Mouse (Mus musculus): ENCODE data around the gene Srrm4. TPM values are rescaled to one million over a fixed set of nuclear protein-coding genes. Genes with fewer than 3 reads are reported as not detected.

The Srrm4 gene
- polyA plus RNA-seq, 1 experiment: not detected

DNA sequence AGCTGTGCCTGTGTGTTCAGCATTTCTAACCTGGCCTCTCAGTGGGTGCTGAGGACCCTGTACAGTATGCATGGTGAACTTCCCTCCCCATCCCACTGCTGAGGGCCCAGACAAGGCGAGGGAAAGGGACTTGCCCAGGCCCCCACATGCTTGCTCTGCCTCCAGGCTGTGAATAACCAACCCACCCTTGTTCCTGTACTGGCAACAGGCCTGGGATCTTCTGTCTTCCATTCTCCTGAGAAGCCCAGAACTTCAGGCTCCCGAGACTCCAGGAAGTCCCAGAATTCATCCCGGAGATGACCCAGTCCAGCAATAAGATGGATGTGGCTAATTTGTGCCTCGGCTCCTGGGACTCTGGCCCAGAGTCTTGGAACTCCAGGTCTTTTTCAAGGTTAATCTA, 105.5 kb downstream of the Srrm4 start:
- Histone ChIP-seq H3K27me3 (ENCODE audit: control insufficient read depth, insufficient read depth, low read length) (no peaks in the 10 kb centered on the region), H3K27ac (ENCODE audit: insufficient read depth, low read length) (no peak overlapping the region), H3K36me3 (ENCODE audit: control insufficient read depth, insufficient read depth, low read length) (no peaks in the 10 kb centered on the region), H3K4me3 (ENCODE audit: extremely low read depth, insufficient read depth, insufficient read length) (no peak overlapping the region), H3K4me1 (ENCODE audit: control insufficient read depth, insufficient read depth, insufficient read length) (no peaks in the 10 kb centered on the region)
- WGBS: 77% methylated on average over 4 of the region's 4 CpGs
- TF ChIP-seq POLR2A (IDR thresholded peaks at IDR 0.05; ENCODE audit: low read depth, low read length): no peak
- TF ChIP-seq CTCF (IDR thresholded peaks at IDR 0.05; ENCODE audit: extremely low read depth, insufficient read depth, insufficient read length, insufficient replicate concordance): no peak
- no peak for DNase-seq (ENCODE audit: low read depth in 1 of 2, low spot score in 2 of 2)

DNA sequence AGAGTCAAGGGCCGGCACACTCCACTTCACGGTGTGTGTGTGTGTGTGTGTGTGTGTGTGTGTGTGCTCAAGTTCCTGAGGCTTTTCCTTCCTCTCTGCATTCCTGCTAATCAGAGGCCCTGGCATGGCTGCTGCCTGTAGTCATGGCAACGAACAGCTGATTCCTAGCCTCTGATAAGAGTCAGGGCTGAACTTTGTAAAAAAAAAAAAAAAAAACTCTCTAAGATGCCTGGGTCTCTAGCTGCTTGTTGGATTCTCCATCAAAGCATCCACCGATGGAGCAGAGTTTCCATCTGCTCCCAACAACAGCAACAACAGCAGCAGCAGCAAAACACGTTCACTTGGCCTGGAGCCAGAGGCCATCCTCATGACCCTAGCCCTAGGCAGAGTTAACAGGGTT, 106.5 kb downstream of the Srrm4 start:
- no peak overlapping the region for H3K4me3 ChIP-seq (ENCODE audit: extremely low read depth, insufficient read depth, insufficient read length)
- H3K4me1 ChIP-seq (ENCODE audit: control insufficient read depth, insufficient read depth, insufficient read length): no peaks in the 10 kb centered on the region
- no peak for DNase-seq (ENCODE audit: low read depth in 1 of 2, low spot score in 2 of 2)

DNA sequence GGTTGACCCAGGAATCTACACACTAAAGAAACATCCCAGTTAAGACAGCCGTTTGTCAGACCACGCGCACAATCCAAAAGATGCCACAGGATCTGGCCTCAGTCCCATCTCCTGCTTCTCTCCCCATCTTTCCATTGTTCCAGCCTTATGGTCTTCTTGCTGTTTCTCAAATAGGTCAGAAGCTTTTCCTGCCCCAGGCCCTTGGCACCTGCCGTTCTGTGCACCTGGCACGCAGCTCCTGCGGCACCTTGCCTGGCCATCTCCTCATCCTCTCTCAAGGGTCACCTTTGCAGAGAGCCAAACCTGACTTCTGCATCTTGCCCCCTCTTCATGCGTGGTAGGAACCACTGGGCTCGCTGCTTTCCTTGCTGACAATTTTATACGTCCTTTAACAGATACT, 107.4 kb downstream of the Srrm4 start:
- H3K36me3 ChIP-seq (ENCODE audit: control insufficient read depth, insufficient read depth, low read length): no peaks in the 10 kb centered on the region
- H3K27me3 ChIP-seq (ENCODE audit: control insufficient read depth, insufficient read depth, low read length): no peaks in the 10 kb centered on the region
- TF ChIP-seq POLR2A (IDR thresholded peaks at IDR 0.05; ENCODE audit: low read depth, low read length) (no peak), CTCF (IDR thresholded peaks at IDR 0.05; ENCODE audit: extremely low read depth, insufficient read depth, insufficient read length, insufficient replicate concordance) (no peak)
- no peak for DNase-seq (ENCODE audit: low read depth in 1 of 2, low spot score in 2 of 2)
- 85% methylated on average over 9 of the region's 9 CpGs for WGBS
- no peak overlapping the region for H3K4me3 ChIP-seq (ENCODE audit: extremely low read depth, insufficient read depth, insufficient read length)
- H3K27ac ChIP-seq (ENCODE audit: insufficient read depth, low read length): no peak overlapping the region
- H3K4me1 ChIP-seq (ENCODE audit: control insufficient read depth, insufficient read depth, insufficient read length): no peaks in the 10 kb centered on the region

More for the DNA sequence above, 106.5 kb downstream of the Srrm4 start:
- H3K27me3 ChIP-seq (ENCODE audit: control insufficient read depth, insufficient read depth, low read length): no peaks in the 10 kb centered on the region
- H3K27ac ChIP-seq (ENCODE audit: insufficient read depth, low read length): no peak overlapping the region
- 7% methylated on average over 5 of the region's 5 CpGs for WGBS
- TF ChIP-seq CTCF (IDR thresholded peaks at IDR 0.05; ENCODE audit: extremely low read depth, insufficient read depth, insufficient read length, insufficient replicate concordance) (no peak), POLR2A (IDR thresholded peaks at IDR 0.05; ENCODE audit: low read depth, low read length) (no peak)
- no peaks in the 10 kb centered on the region for H3K36me3 ChIP-seq (ENCODE audit: control insufficient read depth, insufficient read depth, low read length)

DNA sequence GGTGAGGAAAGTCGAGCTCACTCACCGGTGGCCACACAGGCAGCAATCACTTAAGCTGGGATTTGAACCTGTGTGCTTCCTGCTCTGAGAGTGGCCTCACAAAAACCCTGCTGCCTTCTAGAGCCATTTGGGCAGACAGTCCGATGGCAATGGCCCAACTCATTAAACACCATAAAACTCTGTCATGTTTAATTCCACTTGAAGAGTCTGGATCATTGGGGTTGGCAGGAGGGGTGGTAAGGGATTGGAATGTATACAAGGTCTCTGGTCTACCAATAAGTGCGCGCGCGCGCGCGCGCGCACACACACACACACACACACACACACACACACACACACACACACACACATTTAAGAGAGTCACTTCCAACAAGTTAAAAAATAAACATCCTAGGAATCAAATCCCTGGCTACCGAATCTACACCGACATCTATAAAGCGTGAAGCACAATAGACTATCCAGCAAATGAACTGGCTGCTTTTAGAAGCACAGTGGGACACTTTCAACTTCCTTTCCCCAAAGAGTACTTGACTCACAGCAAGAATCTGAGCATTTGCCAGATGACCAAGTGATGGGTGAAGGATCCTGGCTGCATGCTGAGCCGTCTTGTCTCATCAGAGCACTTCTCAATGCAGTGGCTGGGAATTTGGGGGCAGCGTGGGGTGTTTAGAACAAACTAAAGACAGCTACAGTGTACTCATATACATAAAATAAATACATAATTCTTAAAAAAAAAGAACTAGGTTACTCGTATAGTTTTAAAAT, 112.8 kb downstream of the Srrm4 start:
- no peak overlapping the region for H3K27ac ChIP-seq (ENCODE audit: insufficient read depth, low read length)
- DNase-seq (ENCODE audit: low read depth in 1 of 2, low spot score in 2 of 2): no peak
- H3K27me3 ChIP-seq (ENCODE audit: control insufficient read depth, insufficient read depth, low read length): no peaks in the 10 kb centered on the region
- no peaks in the 10 kb centered on the region for H3K36me3 ChIP-seq (ENCODE audit: control insufficient read depth, insufficient read depth, low read length)
- 89% methylated on average over 18 of the region's 18 CpGs for WGBS
- H3K4me3 ChIP-seq (ENCODE audit: extremely low read depth, insufficient read depth, insufficient read length): no peak overlapping the region
- TF ChIP-seq POLR2A (IDR thresholded peaks at IDR 0.05; ENCODE audit: low read depth, low read length) (no peak), CTCF (IDR thresholded peaks at IDR 0.05; ENCODE audit: extremely low read depth, insufficient read depth, insufficient read length, insufficient replicate concordance) (no peak)
- no peaks in the 10 kb centered on the region for H3K4me1 ChIP-seq (ENCODE audit: control insufficient read depth, insufficient read depth, insufficient read length)

DNA sequence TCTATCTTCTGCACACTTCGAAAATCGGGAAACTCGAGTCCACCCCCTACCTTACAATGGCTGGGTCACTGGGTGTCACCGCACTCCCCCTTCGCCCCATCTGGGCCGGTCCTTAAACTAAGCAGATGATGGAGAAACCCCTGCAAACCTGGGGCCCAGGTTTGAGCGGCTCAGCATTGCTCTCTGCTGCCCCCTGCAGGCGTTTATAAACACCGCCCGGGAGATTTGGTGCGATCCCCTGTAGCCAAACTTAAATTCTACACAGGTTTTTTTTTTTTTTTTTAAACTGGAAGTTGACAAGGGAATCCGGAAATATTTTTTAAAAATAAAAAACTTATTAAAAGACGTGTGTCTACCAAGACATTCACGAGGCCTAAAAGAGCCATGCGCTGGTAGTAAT, 115.6 kb downstream of the Srrm4 start:
- no peak for DNase-seq (ENCODE audit: low read depth in 1 of 2, low spot score in 2 of 2)
- Histone ChIP-seq H3K4me1 (ENCODE audit: control insufficient read depth, insufficient read depth, insufficient read length) (no peaks in the 10 kb centered on the region), H3K27ac (ENCODE audit: insufficient read depth, low read length) (no peak overlapping the region), H3K36me3 (ENCODE audit: control insufficient read depth, insufficient read depth, low read length) (no peaks in the 10 kb centered on the region), H3K4me3 (ENCODE audit: extremely low read depth, insufficient read depth, insufficient read length) (no peak overlapping the region), H3K27me3 (ENCODE audit: control insufficient read depth, insufficient read depth, low read length) (no peaks in the 10 kb centered on the region)
- 13% methylated on average over 15 of the region's 15 CpGs for WGBS
- no peak for TF ChIP-seq POLR2A (IDR thresholded peaks at IDR 0.05; ENCODE audit: low read depth, low read length)
- TF ChIP-seq CTCF (IDR thresholded peaks at IDR 0.05; ENCODE audit: extremely low read depth, insufficient read depth, insufficient read length, insufficient replicate concordance): peak; percentile 74

DNA sequence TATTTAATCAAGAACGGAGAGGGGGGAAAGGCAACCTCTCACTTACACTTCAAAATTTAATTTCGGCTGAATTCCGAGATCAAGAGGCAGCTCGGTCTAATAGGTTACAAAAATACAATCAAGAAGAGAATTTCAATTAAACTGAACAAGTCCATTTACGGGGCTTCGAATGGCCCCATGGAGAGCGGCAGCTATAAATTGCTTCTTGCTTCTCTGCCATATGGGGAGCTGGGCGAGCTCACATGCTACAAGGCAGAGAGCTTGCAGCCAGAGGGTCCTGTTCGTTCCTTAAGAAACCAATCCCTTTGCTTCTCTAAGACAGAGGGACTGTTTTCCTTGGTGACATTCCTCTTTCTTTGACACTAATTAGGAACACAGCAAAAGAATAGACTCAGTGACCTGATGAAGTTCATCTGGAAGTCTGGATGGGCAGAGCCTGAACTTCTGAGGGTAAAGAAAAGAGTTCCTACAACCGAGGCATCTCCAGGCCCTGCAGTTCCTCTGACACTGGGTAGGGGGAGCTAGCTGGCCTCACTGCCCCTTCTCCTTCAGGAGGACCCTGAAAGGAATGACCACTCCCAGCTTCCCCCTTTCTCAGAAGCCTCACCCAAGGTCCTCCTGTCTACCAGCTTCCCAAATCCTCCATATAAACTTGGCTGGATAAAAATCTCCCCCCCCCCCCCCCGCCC, 130.1 kb downstream of the Srrm4 start:
- TF ChIP-seq CTCF (IDR thresholded peaks at IDR 0.05; ENCODE audit: extremely low read depth, insufficient read depth, insufficient read length, insufficient replicate concordance): no peak
- TF ChIP-seq POLR2A (IDR thresholded peaks at IDR 0.05; ENCODE audit: low read depth, low read length): no peak
- Histone ChIP-seq H3K36me3 (ENCODE audit: control insufficient read depth, insufficient read depth, low read length) (no peaks in the 10 kb centered on the region), H3K27ac (ENCODE audit: insufficient read depth, low read length) (no peak overlapping the region), H3K27me3 (ENCODE audit: control insufficient read depth, insufficient read depth, low read length) (no peaks in the 10 kb centered on the region), H3K4me3 (ENCODE audit: extremely low read depth, insufficient read depth, insufficient read length) (no peak overlapping the region), H3K4me1 (ENCODE audit: control insufficient read depth, insufficient read depth, insufficient read length) (no peaks in the 10 kb centered on the region)
- no peak for DNase-seq (ENCODE audit: low read depth in 1 of 2, low spot score in 2 of 2)
- 78% methylated on average over 11 of the region's 11 CpGs for WGBS

DNA sequence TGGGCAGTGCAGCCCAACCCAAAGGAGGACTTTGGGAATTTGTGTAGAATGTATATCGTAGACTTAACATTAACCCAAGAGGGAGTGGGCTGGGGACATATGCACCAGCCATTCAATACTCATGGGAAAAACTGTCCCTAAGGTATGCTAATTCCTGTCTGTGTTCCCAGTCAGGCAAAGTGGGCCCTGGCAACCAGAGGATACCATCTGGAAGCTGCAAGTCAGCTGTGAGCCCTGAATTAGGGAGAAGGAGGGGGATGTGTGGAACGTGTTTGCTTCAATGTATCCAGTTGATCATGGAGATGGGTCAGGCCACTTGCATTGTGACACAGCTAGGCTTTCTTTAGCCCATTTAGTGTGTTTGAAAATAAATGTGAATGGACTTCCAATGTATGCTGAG, 131.6 kb downstream of the Srrm4 start:
- Histone ChIP-seq H3K36me3 (ENCODE audit: control insufficient read depth, insufficient read depth, low read length) (no peaks in the 10 kb centered on the region), H3K27ac (ENCODE audit: insufficient read depth, low read length) (no peak overlapping the region), H3K4me1 (ENCODE audit: control insufficient read depth, insufficient read depth, insufficient read length) (no peaks in the 10 kb centered on the region), H3K4me3 (ENCODE audit: extremely low read depth, insufficient read depth, insufficient read length) (no peak overlapping the region), H3K27me3 (ENCODE audit: control insufficient read depth, insufficient read depth, low read length) (no peaks in the 10 kb centered on the region)
- 82% methylated on average over 2 of the region's 2 CpGs for WGBS
- TF ChIP-seq CTCF (IDR thresholded peaks at IDR 0.05; ENCODE audit: extremely low read depth, insufficient read depth, insufficient read length, insufficient replicate concordance) (no peak), POLR2A (IDR thresholded peaks at IDR 0.05; ENCODE audit: low read depth, low read length) (no peak)
- no peak for DNase-seq (ENCODE audit: low read depth in 1 of 2, low spot score in 2 of 2)
